In the genomic region with DNA sequence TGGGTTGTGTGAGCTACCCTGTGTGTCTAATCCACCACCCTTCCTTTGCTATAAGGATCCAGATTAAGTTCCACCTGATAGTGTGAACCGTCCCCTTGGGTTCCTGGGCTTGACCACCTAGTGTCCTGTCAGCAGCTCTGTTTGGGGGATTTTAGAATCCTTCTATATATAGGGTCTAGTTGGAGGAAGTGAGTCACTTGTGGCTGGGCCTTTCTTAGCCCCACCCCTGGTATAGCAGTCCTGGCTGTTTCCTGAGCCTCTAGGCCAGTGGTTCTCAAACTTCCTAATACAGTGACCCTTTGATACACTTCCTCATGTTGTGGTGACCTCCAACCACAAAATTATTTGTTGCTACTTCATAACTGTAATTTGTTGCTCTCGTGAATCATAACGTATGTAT, we compare ENCODE assay signal across 12 mouse cellular contexts.
DNase-seq lines count a peak whose midpoint lies in the region; ATAC-seq lines count a peak whose summit lies in the region.
"Had no signal": no experiment of that assay in that cellular context is flagged by ENCODE, and none has a peak within 500 bp of the region (broad histone marks: within the 10 kb centered on the region; RNA-seq: fewer than 3 reads in every experiment).

No protein-coding gene starts in this region.

- 78% methylated on average over 3 of the region's 3 CpGs for WGBS in embryonic facial prominence, embryonic 12.5 days

- H3K27ac ChIP-seq in embryonic facial prominence, embryonic 12.5 days = peak overlapping the region; percentile 67; the same call in 1 of the 2 replicates

- H3K27me3 ChIP-seq in embryonic facial prominence, embryonic 12.5 days = no peaks in the 10 kb centered on the region

- peak; percentile 22 for DNase-seq in kidney, adult 11 months
- no peak for DNase-seq in kidney, postnatal 10 days
- DNase-seq in A20 (ENCODE audit: low read depth, low spot score) = peak; percentile 70
- DNase-seq in lung, postnatal 4 days = peak; percentile 43 to 49
- DNase-seq in cerebellum, adult 9-11 months = no peak
- DNase-seq in left cerebral cortex, adult 8-10 months (ENCODE audit: low spot score in 2 of 2) = no peak
- no peak for DNase-seq in yolk sac, embryonic 10.5 days (ENCODE audit: low spot score)
- DNase-seq: adrenal gland, postnatal 36 days; gastrocnemius, postnatal 10 days; thymus, postnatal 25 days had no signal

- H3K4me2 ChIP-seq in embryonic facial prominence, embryonic 12.5 days (replicated peaks) = no peak overlapping the region

- ATAC-seq in embryonic facial prominence, embryonic 12.5 days (ENCODE audit: insufficient number of reproducible peaks, insufficient read depth, low FRiP score, low TSS enrichment) = no peak

- H3K9ac ChIP-seq in embryonic facial prominence, embryonic 12.5 days = no peak overlapping the region

- H3K36me3 ChIP-seq in embryonic facial prominence, embryonic 12.5 days = no peaks in the 10 kb centered on the region
- H3K36me3 ChIP-seq: G1E had no signal

- peaks cover 40% of the 10 kb centered on the region for H3K4me1 ChIP-seq in embryonic facial prominence, embryonic 12.5 days

- no peaks in the 10 kb centered on the region for H3K9me3 ChIP-seq in embryonic facial prominence, embryonic 12.5 days

- H3K4me3 ChIP-seq in embryonic facial prominence, embryonic 12.5 days = no peak overlapping the region

Comparison
In these comparisons a context has a peak if more than half of its experiments do, and no peak if none do; other contexts are left out.
1. DNase-seq: peak in kidney, adult 11 months (single experiment), A20 (single experiment) and lung, postnatal 4 days (2 of 2); none in kidney, postnatal 10 days (single experiment), cerebellum, adult 9-11 months (single experiment), left cerebral cortex, adult 8-10 months (0 of 2) and yolk sac, embryonic 10.5 days (single experiment).